Mouse (Mus musculus) kidney, adult 10 weeks (tissue): ENCODE data around the gene Gm11239. TPM values are rescaled to one million over a fixed set of nuclear protein-coding genes. Genes with fewer than 3 reads are reported as not detected.

Experiments used
- polyA plus RNA-seq: library from polyadenylated mRNA; stranded (reverse); fragments of 350-450 nt; fragmentation: Illumina TruSeq; extraction: RNeasy Lipid Tissue Mini Kit (QIAGEN cat#74804); gene quantifications from one replicate; pipeline ENCODE4 v1.2.3, GENCODE M21; 2014; ENCODE audit warnings: low read depth, low replicate concordance

The Gm11239 gene
- not detected for polyA plus RNA-seq

DNA sequence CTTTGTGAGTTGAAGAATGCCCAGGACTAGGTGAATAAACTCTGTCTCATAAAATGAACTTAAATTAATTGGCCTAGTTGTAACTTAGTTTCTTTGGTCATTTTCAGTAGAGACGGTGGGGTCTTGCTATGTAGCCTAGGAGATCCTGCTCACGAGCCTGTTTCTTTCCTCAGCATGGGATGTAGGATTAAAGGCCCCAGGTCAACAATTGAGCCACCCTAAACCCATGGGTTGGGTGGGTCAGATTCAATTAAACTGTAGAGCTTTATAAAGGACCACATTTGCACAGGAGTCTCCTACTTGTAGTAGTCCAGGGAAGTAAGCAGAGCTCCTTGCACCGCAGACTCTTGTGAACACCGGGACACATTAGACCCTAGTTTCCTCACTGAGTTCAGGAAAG, at the start of gene Gm11239:
TSS of gene Gm11239 (plus strand) at position 301 of the 400 bp plus-strand sequence.

DNA sequence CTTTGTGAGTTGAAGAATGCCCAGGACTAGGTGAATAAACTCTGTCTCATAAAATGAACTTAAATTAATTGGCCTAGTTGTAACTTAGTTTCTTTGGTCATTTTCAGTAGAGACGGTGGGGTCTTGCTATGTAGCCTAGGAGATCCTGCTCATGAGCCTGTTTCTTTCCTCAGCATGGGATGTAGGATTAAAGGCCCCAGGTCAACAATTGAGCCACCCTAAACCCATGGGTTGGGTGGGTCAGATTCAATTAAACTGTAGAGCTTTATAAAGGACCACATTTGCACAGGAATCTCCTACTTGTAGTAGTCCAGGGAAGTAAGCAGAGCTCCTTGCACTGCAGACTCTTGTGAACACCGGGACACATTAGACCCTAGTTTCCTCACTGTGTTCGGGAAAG, 45.5 kb upstream of the Gm11239 start, which contains the start of gene Gm11237:
TSS of gene Gm11237 (plus strand) at position 301 of the 400 bp plus-strand sequence.

GRCm38 (mm10) chr4:73637821-73638220, 30.3 kb upstream of the Gm11239 start, which contains the start of gene Gm11236:
Gm11236 (plus strand) TSS chr4:73638121.

GRCm38 (mm10) chr4:73683216-73683615, 15.1 kb downstream of the Gm11239 start, which contains the start of gene Gm428:
Gm428 (plus strand) TSS chr4:73683516.

Other genes starting within 250 kb of the Gm11239 start
- not detected for gene Gm11238, start 60.5 kb upstream of the Gm11239 start, polyA plus RNA-seq
- gene Gm11237, start 45.4 kb upstream of the Gm11239 start, polyA plus RNA-seq: not detected
- gene Gm11236, start 30.2 kb upstream of the Gm11239 start, polyA plus RNA-seq: not detected
- gene Gm428, start 15.2 kb downstream of the Gm11239 start, polyA plus RNA-seq: not detected
- 3.6 TPM for gene Rasef, start 122.6 kb downstream of the Gm11239 start, polyA plus RNA-seq
- not detected for gene Gm11758, start 207.9 kb downstream of the Gm11239 start, polyA plus RNA-seq
- gene Gm11757, start 222.8 kb downstream of the Gm11239 start, polyA plus RNA-seq: not detected
- gene Gm13871, start 237.6 kb downstream of the Gm11239 start, polyA plus RNA-seq: not detected